Comparison of ENCODE assay signal across 18 mouse cellular contexts in genomic region chr9:74747886-74748285, GRCm38 (mm10).
DNase-seq lines count a peak whose midpoint lies in the region; ATAC-seq lines count a peak whose summit lies in the region.
"Had no signal": no experiment of that assay in that cellular context is flagged by ENCODE, and none has a peak within 500 bp of the region (broad histone marks: within the 10 kb centered on the region; RNA-seq: fewer than 3 reads in every experiment).

No protein-coding gene starts in this region.

- DNase-seq in frontal cortex, postnatal 36 days (ENCODE audit: low spot score in 2 of 2), result peak; percentile 6 to 14
- peak; percentile 21 for DNase-seq in left cerebral cortex, postnatal 25 days (ENCODE audit: low spot score in 2 of 2)
- DNase-seq in left cerebral cortex, adult 11 months (ENCODE audit: low spot score), result no peak
- DNase-seq in brain, adult 2 months (ENCODE audit: low read depth, low spot score), result peak; percentile 47
- DNase-seq in layer of hippocampus, adult 8-10 months (ENCODE audit: low spot score in 2 of 2), result peak; percentile 40 to 43
- no peak for DNase-seq in cerebellum, postnatal 4 days (ENCODE audit: low spot score in 2 of 2)
- DNase-seq: adrenal gland, postnatal 25 days; cerebellum, adult 8-10 months; cerebellum, postnatal 25 days; forebrain, postnatal 0 days; gastrocnemius, postnatal 14 days; kidney, adult 2 months; kidney, postnatal 36 days; thymus, postnatal 4 days had no signal

- intact Hi-C loops in left cerebral cortex, postnatal 25 days (cut with DNase I), result no loop called here

- no peak for ATAC-seq in frontal cortex, adult (ENCODE audit: low TSS enrichment)
- ATAC-seq in cerebellum, adult (ENCODE audit: insufficient number of reproducible peaks, low FRiP score, low TSS enrichment), result no peak
- ATAC-seq: forebrain, postnatal 0 days; hindbrain, postnatal 0 days; intestine, embryonic 15.5 days had no signal

Comparison
In these comparisons a context has a peak if more than half of its experiments do, and no peak if none do; other contexts are left out.
1. DNase-seq: peak in frontal cortex, postnatal 36 days (2 of 2), left cerebral cortex, postnatal 25 days (2 of 2), brain, adult 2 months (single experiment) and layer of hippocampus, adult 8-10 months (2 of 2); none in left cerebral cortex, adult 11 months (single experiment) and cerebellum, postnatal 4 days (0 of 2).